Mouse (Mus musculus): ENCODE measurements around the gene Zfp64. TPM values are rescaled to one million over a fixed set of nuclear protein-coding genes. Genes with fewer than 3 reads are reported as not detected.
A peak's percentile ranks its signal among the peaks of the same experiment; 100 is the strongest.

Zfp64 gene
- polyA plus RNA-seq, 1 experiment from 2014 or later = 44.0 TPM

DNA sequence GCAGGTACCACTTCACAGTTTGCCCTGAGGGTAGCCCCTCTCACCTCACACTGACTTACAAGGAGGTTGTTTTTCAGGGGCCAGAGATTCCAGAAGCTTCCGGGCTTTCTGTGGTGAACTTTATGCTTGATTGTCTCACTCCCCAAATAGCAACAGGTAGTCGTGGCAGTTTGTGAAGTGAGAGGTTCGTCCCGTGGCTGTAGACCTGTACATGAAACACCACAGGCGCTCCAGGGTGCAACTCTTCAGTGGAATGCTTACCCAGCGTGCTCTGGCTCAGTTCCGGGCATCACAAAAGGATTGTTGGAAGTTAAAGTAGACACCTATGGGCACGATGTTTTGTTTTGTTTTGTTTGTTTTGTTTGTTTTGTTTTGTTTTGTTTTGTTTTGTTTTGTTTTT, 88.4 kb downstream of the Zfp64 start:
- WGBS = 78% methylated on average over 8 of the region's 8 CpGs
- Histone ChIP-seq H3K4me3 (ENCODE audit: low read depth, low read length) (no peak overlapping the region), H3K9ac (replicated peaks; ENCODE audit: low read length) (no peak overlapping the region), H3K27me3 (ENCODE audit: control insufficient read depth, insufficient read depth, low read length) (no peaks in the 10 kb centered on the region), H3K9me3 (replicated peaks; ENCODE audit: control insufficient read depth, low read length) (no peaks in the 10 kb centered on the region), H3K27ac (replicated peaks; ENCODE audit: low read depth, low read length) (no peak overlapping the region), H3K4me2 (ENCODE audit: low read depth, low read length) (no peak overlapping the region), H3K4me1 (ENCODE audit: control insufficient read depth, insufficient read depth, low read length) (0 out of 2 replicates have a peak, but pooled peaks cover under 1% of the 10 kb centered on the region), H3K36me3 (replicated peaks; ENCODE audit: control insufficient read depth, insufficient read depth, low read depth, low read length) (no peaks in the 10 kb centered on the region)
- DNase-seq (ENCODE audit: low spot score) = no peak
- no peak for ATAC-seq (replicated peaks; ENCODE audit: insufficient number of reproducible peaks, low FRiP score, low TSS enrichment, low read depth)

DNA sequence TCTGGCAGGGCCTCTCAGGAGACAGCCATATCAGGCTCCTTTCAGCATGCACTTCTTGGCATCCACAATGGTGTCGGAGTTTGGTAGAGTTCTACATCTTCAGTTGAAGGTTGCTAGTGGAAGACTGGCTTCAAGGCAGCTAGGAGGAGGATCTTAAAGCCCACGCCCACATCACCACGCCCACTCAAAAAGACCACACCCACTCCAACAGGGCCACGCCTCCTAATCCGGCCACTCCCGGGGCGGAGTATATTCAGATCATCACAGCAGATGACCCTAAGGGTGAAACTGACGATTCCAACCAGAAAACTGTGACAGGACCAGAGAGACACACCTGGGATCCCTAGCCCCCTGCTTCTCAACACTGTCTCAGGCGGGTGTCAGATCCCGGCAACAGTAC, 89.0 kb downstream of the Zfp64 start:
- Histone ChIP-seq H3K4me2 (ENCODE audit: low read depth, low read length) (no peak overlapping the region), H3K36me3 (replicated peaks; ENCODE audit: control insufficient read depth, insufficient read depth, low read depth, low read length) (no peaks in the 10 kb centered on the region), H3K27me3 (ENCODE audit: control insufficient read depth, insufficient read depth, low read length) (no peaks in the 10 kb centered on the region), H3K9me3 (replicated peaks; ENCODE audit: control insufficient read depth, low read length) (no peaks in the 10 kb centered on the region), H3K27ac (replicated peaks; ENCODE audit: low read depth, low read length) (no peak overlapping the region), H3K4me3 (ENCODE audit: low read depth, low read length) (no peak overlapping the region), H3K9ac (replicated peaks; ENCODE audit: low read length) (no peak overlapping the region), H3K4me1 (ENCODE audit: control insufficient read depth, insufficient read depth, low read length) (no peaks in the 10 kb centered on the region)
- DNase-seq (ENCODE audit: low spot score) = no peak
- ATAC-seq (replicated peaks; ENCODE audit: insufficient number of reproducible peaks, low FRiP score, low TSS enrichment, low read depth) = no peak
- WGBS = 71% methylated on average over 10 of the region's 10 CpGs

DNA sequence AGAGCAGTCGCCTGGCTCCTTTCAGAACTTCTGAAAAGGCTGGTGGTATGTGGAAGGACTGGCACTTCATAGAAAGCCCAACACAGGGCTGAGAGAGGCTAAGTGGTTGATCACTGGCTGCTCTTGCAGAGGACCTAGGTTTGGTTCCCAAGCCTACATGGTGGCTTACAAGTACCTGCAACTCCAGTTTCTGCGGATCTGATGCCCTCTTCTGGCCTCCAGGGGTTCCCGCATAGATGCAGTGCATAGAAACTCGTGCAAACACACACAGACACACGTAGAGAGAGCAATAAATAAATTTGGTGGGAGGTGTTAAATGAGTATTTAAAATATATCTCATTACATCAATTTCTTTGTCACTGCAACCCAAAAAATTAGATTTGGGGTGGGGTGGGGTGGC, 90.5 kb downstream of the Zfp64 start:
- Histone ChIP-seq H3K27ac (replicated peaks; ENCODE audit: low read depth, low read length) (no peak overlapping the region), H3K27me3 (ENCODE audit: control insufficient read depth, insufficient read depth, low read length) (no peaks in the 10 kb centered on the region), H3K4me2 (ENCODE audit: low read depth, low read length) (no peak overlapping the region), H3K4me3 (ENCODE audit: low read depth, low read length) (no peak overlapping the region), H3K9ac (replicated peaks; ENCODE audit: low read length) (no peak overlapping the region), H3K9me3 (replicated peaks; ENCODE audit: control insufficient read depth, low read length) (no peaks in the 10 kb centered on the region), H3K36me3 (replicated peaks; ENCODE audit: control insufficient read depth, insufficient read depth, low read depth, low read length) (no peaks in the 10 kb centered on the region), H3K4me1 (ENCODE audit: control insufficient read depth, insufficient read depth, low read length) (no peaks in the 10 kb centered on the region)
- ATAC-seq (replicated peaks; ENCODE audit: insufficient number of reproducible peaks, low FRiP score, low TSS enrichment, low read depth) = no peak
- no peak for DNase-seq (ENCODE audit: low spot score)
- WGBS = 81% methylated on average over 5 of the region's 5 CpGs

GRCm38 (mm10) chr2:168862694-168863093, 92.7 kb downstream of the Zfp64 start:
- H3K36me3 ChIP-seq (replicated peaks; ENCODE audit: control insufficient read depth, insufficient read depth, low read depth, low read length) = no peaks in the 10 kb centered on the region
- H3K9me3 ChIP-seq (replicated peaks; ENCODE audit: control insufficient read depth, low read length) = no peaks in the 10 kb centered on the region
- H3K4me2 ChIP-seq (ENCODE audit: low read depth, low read length) = no peak overlapping the region
- 23% methylated on average over 4 of the region's 4 CpGs for WGBS
- H3K4me3 ChIP-seq (ENCODE audit: low read depth, low read length) = no peak overlapping the region
- no peak overlapping the region for H3K27ac ChIP-seq (replicated peaks; ENCODE audit: low read depth, low read length)
- ATAC-seq (replicated peaks; ENCODE audit: insufficient number of reproducible peaks, low FRiP score, low TSS enrichment, low read depth) = no peak
- H3K9ac ChIP-seq (replicated peaks; ENCODE audit: low read length) = no peak overlapping the region
- H3K27me3 ChIP-seq (ENCODE audit: control insufficient read depth, insufficient read depth, low read length) = no peaks in the 10 kb centered on the region
- H3K4me1 ChIP-seq (ENCODE audit: control insufficient read depth, insufficient read depth, low read length) = no peaks in the 10 kb centered on the region
- DNase-seq (ENCODE audit: low spot score) = no peak

DNA sequence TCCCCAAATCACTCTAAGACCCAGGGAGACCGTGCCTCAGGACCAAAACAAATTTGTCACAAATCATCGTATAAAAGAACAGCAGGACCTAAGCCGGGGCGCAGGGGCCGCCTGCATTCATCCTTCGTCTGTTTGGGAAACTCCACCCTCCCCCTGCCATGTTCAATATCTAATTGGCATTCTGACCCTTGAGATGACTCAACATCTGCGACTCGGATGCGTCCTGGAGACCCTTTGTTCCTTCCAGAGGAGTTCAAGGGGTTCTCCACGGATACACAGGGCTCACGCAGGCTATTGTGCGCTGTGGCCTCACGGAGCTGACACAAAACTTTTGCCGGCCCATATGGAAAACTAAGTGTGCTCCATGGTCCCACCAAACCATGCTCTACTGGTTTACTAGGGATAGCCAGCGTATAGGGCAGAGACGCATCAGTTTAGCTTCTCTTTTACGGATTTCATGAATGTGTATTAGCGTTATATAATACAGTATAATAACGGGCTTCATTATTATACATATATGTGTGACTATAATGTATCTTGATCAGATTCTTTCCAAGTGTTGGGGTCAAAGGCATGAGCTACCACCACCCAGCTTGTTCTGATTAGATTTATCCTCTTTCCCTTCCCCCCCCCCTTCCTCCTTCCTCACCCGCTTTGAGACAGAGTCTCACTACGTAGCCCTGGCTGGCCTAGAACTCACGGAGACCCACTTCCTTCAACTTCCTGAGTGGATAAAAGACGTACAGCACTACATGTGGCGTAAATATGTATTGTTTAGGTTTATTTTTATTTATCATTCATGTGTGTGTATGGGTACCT, 94.3 kb downstream of the Zfp64 start:
- Histone ChIP-seq H3K4me3 (ENCODE audit: low read depth, low read length) (no peak overlapping the region), H3K36me3 (replicated peaks; ENCODE audit: control insufficient read depth, insufficient read depth, low read depth, low read length) (no peaks in the 10 kb centered on the region), H3K27ac (replicated peaks; ENCODE audit: low read depth, low read length) (no peak overlapping the region), H3K9me3 (replicated peaks; ENCODE audit: control insufficient read depth, low read length) (no peaks in the 10 kb centered on the region), H3K27me3 (ENCODE audit: control insufficient read depth, insufficient read depth, low read length) (no peaks in the 10 kb centered on the region), H3K9ac (replicated peaks; ENCODE audit: low read length) (no peak overlapping the region), H3K4me2 (ENCODE audit: low read depth, low read length) (no peak overlapping the region), H3K4me1 (ENCODE audit: control insufficient read depth, insufficient read depth, low read length) (no peaks in the 10 kb centered on the region)
- DNase-seq (ENCODE audit: low spot score) (peak; percentile 65), ATAC-seq (replicated peaks; ENCODE audit: insufficient number of reproducible peaks, low FRiP score, low TSS enrichment, low read depth) (no peak; the same call in 1 of the 2 replicates)
- WGBS = 35% methylated on average over 24 of the region's 24 CpGs

DNA sequence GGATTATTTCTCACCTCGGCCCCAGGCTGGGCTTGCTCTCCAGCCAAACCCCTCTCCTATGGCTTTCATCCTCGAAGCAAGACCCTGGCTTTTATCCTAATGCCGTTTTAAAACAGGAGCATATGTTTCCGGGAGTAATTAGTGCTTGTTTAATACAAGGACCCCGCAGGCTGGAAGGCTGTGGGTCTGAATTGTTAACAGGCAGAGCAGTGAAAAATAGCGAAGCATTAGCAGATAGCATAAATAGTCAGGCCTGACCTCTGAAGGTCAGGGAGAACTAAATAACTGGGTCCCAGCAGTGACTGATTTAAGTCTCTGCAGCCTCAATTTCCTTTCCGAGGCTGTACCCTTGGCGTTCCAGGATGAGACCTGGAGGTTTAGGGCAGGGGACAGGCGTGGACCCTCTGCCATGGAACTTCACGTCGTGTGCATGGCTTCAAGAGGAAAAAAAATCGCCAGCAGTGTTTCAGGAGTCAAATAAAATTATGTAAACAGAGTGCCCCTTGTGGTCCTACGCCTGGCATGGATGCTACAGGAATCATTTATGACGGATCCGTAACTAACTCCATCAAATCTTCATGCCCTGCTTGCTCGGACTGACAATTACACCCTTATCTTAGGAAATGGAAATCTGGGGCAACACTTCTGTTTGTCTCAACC, 95.2 kb downstream of the Zfp64 start:
- Histone ChIP-seq H3K9ac (replicated peaks; ENCODE audit: low read length) (no peak overlapping the region), H3K36me3 (replicated peaks; ENCODE audit: control insufficient read depth, insufficient read depth, low read depth, low read length) (no peaks in the 10 kb centered on the region), H3K9me3 (replicated peaks; ENCODE audit: control insufficient read depth, low read length) (no peaks in the 10 kb centered on the region), H3K4me2 (ENCODE audit: low read depth, low read length) (no peak overlapping the region; the same call in 1 of the 2 replicates), H3K4me1 (ENCODE audit: control insufficient read depth, insufficient read depth, low read length) (no peaks in the 10 kb centered on the region), H3K4me3 (ENCODE audit: low read depth, low read length) (no peak overlapping the region), H3K27ac (replicated peaks; ENCODE audit: low read depth, low read length) (no peak overlapping the region), H3K27me3 (ENCODE audit: control insufficient read depth, insufficient read depth, low read length) (no peaks in the 10 kb centered on the region)
- DNase-seq (ENCODE audit: low spot score) (peak; percentile 72), ATAC-seq (replicated peaks; ENCODE audit: insufficient number of reproducible peaks, low FRiP score, low TSS enrichment, low read depth) (no peak)
- 9% methylated on average over 16 of the region's 16 CpGs for WGBS

DNA sequence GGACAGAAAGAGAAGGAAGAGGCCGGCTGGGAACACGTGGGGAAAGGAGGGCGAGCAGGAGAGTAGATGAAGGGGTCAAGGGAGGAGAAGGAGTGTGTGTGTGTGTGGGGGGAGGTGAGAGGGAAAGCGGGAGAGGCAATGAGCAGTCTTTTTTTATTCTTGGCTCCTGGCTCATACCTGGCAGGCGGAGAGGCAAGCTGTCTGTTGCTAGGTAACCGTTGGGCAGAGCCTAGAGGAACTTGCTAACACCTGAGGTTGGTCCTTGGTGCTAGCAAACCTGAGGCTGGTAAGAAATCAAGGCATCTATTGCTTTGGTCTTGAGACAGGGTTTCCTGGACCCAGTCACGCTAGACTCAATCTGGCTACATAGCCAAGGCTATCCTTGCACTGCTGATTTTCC, 98.7 kb downstream of the Zfp64 start:
- no peaks in the 10 kb centered on the region for H3K27me3 ChIP-seq (ENCODE audit: control insufficient read depth, insufficient read depth, low read length)
- H3K4me2 ChIP-seq (ENCODE audit: low read depth, low read length) = no peak overlapping the region
- no peak overlapping the region for H3K9ac ChIP-seq (replicated peaks; ENCODE audit: low read length)
- 61% methylated on average over 7 of the region's 7 CpGs for WGBS
- ATAC-seq (replicated peaks; ENCODE audit: insufficient number of reproducible peaks, low FRiP score, low TSS enrichment, low read depth) (no peak), DNase-seq (ENCODE audit: low spot score) (no peak)
- no peaks in the 10 kb centered on the region for H3K36me3 ChIP-seq (replicated peaks; ENCODE audit: control insufficient read depth, insufficient read depth, low read depth, low read length)
- H3K4me1 ChIP-seq (ENCODE audit: control insufficient read depth, insufficient read depth, low read length) = no peaks in the 10 kb centered on the region
- H3K9me3 ChIP-seq (replicated peaks; ENCODE audit: control insufficient read depth, low read length) = no peaks in the 10 kb centered on the region
- H3K4me3 ChIP-seq (ENCODE audit: low read depth, low read length) = no peak overlapping the region
- H3K27ac ChIP-seq (replicated peaks; ENCODE audit: low read depth, low read length) = no peak overlapping the region

DNA sequence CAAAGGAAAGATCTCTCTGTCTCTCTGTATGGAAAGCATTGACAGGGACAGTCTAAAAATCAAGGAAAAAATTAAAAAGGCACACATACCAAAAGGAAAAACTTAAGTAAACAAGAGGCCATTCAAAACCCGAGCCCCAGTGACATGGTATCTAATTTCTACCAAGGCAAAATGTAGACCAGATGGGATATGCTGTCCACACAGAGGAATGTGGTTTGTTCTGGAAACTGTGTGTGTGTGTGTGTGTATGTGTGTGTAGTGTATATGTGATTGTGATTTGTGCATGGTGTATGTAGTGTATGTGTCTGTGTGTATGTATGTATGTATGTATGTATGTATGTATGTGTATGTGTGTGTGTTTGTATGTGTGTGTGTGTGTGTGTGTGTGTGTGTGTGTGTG, 100.6 kb downstream of the Zfp64 start:
- ATAC-seq (replicated peaks; ENCODE audit: insufficient number of reproducible peaks, low FRiP score, low TSS enrichment, low read depth) = no peak
- WGBS = 14% methylated on average over 1 of the region's 1 CpGs

More for the DNA sequence above, 100.6 kb downstream of the Zfp64 start:
- Histone ChIP-seq H3K9ac (replicated peaks; ENCODE audit: low read length) (no peak overlapping the region), H3K4me3 (ENCODE audit: low read depth, low read length) (no peak overlapping the region), H3K9me3 (replicated peaks; ENCODE audit: control insufficient read depth, low read length) (no peaks in the 10 kb centered on the region), H3K4me1 (ENCODE audit: control insufficient read depth, insufficient read depth, low read length) (no peaks in the 10 kb centered on the region), H3K4me2 (ENCODE audit: low read depth, low read length) (no peak overlapping the region), H3K36me3 (replicated peaks; ENCODE audit: control insufficient read depth, insufficient read depth, low read depth, low read length) (no peaks in the 10 kb centered on the region), H3K27me3 (ENCODE audit: control insufficient read depth, insufficient read depth, low read length) (no peaks in the 10 kb centered on the region), H3K27ac (replicated peaks; ENCODE audit: low read depth, low read length) (no peak overlapping the region)
- peak; percentile 72 for DNase-seq (ENCODE audit: low spot score)

All from embryonic facial prominence, embryonic 11.5 days (tissue).